Mouse (Mus musculus) intestine, embryonic 15.5 days (tissue): ENCODE measurements at regions not wholly inside any gene's neighbourhood (a gene's known extent, or its start where the extent isn't known, plus 50 kb on each side); places are given as distances from the start of the nearest gene placed in this dataset.

Source experiments
- ATAC-seq: fragments of 200-750 bp; cut with Nextera tagmentation; 2 replicates; pipeline ENCODE4 v1.8.0; 2017; ENCODE audit warnings: moderate TSS enrichment, moderate library complexity
- H3K27ac ChIP-seq: fragments of 300-500 bp; sonication (generic); 2 replicates; pipeline ENCODE4 v1.5.1; 2015; ENCODE audit warnings: mild to moderate bottlenecking, inconsistent platforms
- H3K27me3 ChIP-seq: fragments of 300-500 bp; sonication (generic); replicated peaks from 2 replicates; pipeline ENCODE4 v1.6.1; 2015; ENCODE audit warnings: inconsistent platforms
- H3K36me3 ChIP-seq: fragments of 300-500 bp; sonication (generic); 2 replicates; pipeline ENCODE4 v1.6.1; 2015; ENCODE audit warnings: inconsistent platforms
- H3K4me1 ChIP-seq: fragments of 300-500 bp; sonication (generic); replicated peaks from 2 replicates; pipeline ENCODE4 v1.6.1; 2015; ENCODE audit warnings: inconsistent platforms
- H3K4me2 ChIP-seq: fragments of 300-500 bp; sonication (generic); replicated peaks from 2 replicates; pipeline ENCODE4 v1.6.1; 2015; ENCODE audit warnings: mild to moderate bottlenecking, inconsistent platforms
- H3K4me3 ChIP-seq: fragments of 300-500 bp; sonication (generic); replicated peaks from 2 replicates; pipeline ENCODE4 v1.5.1; 2015; ENCODE audit warnings: inconsistent platforms
- H3K9ac ChIP-seq: fragments of 300-500 bp; sonication (generic); 2 replicates; pipeline ENCODE4 v1.6.1; 2015; ENCODE audit warnings: inconsistent platforms
- H3K9me3 ChIP-seq: fragments of 300-500 bp; sonication (generic); 2 replicates; pipeline ENCODE4 v1.6.1; 2016; ENCODE audit warnings: inconsistent platforms
- WGBS: fragments of 180-500 bp; shearing (Covaris S2); methylation state at CpG from one replicate; pipeline ENCODE4 v1.1.7; 2015; 5-methylcytosine and 5-hydroxymethylcytosine counted together

- no peak overlapping the region for H3K4me3 ChIP-seq
- no peak overlapping the region for H3K27ac ChIP-seq
- H3K36me3 ChIP-seq: no peaks in the 10 kb centered on the region
- H3K9me3 ChIP-seq: no peaks in the 10 kb centered on the region
- ATAC-seq: no peak
- no peak overlapping the region for H3K9ac ChIP-seq
- 54% methylated on average over 3 of the region's 3 CpGs for WGBS
- no peaks in the 10 kb centered on the region for H3K27me3 ChIP-seq
- no peak overlapping the region for H3K4me2 ChIP-seq
- H3K4me1 ChIP-seq: no peaks in the 10 kb centered on the region
Measured at GRCm38 (mm10) chr4:40537859-40538258, 65.9 kb downstream of the Tmem215 start.

GRCm38 (mm10) chr4:40543085-40544048 is 71.4 kb downstream of the Tmem215 start:
- Histone ChIP-seq H3K36me3 (no peaks in the 10 kb centered on the region), H3K4me3 (no peak overlapping the region), H3K4me1 (peaks cover 5% of the 10 kb centered on the region; the same call in 1 of the 2 replicates), H3K27me3 (no peaks in the 10 kb centered on the region), H3K27ac (no peak overlapping the region), H3K4me2 (no peak overlapping the region), H3K9ac (no peak overlapping the region), H3K9me3 (no peaks in the 10 kb centered on the region)
- ATAC-seq: no peak
- WGBS: 71% methylated on average over 8 of the region's 8 CpGs

- Histone ChIP-seq H3K4me2 (no peak overlapping the region), H3K27ac (no peak overlapping the region), H3K27me3 (no peaks in the 10 kb centered on the region), H3K9ac (no peak overlapping the region), H3K9me3 (no peaks in the 10 kb centered on the region), H3K4me3 (no peak overlapping the region), H3K4me1 (peaks cover 5% of the 10 kb centered on the region; the same call in 1 of the 2 replicates), H3K36me3 (no peaks in the 10 kb centered on the region)
- ATAC-seq: peak; percentile 31; the same call in 1 of the 2 replicates
- 38% methylated on average over 4 of the region's 4 CpGs for WGBS
Measured at GRCm38 (mm10) chr4:40544056-40544455, 72.1 kb downstream of the Tmem215 start.

- no peak for ATAC-seq
- Histone ChIP-seq H3K9me3 (no peaks in the 10 kb centered on the region), H3K27ac (no peak overlapping the region)
Measured at GRCm38 (mm10) chr4:40544806-40545205, 72.8 kb downstream of the Tmem215 start.

GRCm38 (mm10) chr4:40545700-40546099 is 73.7 kb downstream of the Tmem215 start:
- Histone ChIP-seq H3K36me3 (no peaks in the 10 kb centered on the region), H3K9me3 (no peaks in the 10 kb centered on the region), H3K4me2 (no peak overlapping the region), H3K27ac (no peak overlapping the region), H3K4me1 (peaks cover 5% of the 10 kb centered on the region; the same call in 1 of the 2 replicates), H3K27me3 (no peaks in the 10 kb centered on the region), H3K9ac (no peak overlapping the region), H3K4me3 (no peak overlapping the region)
- ATAC-seq: no peak
- 76% methylated on average over 5 of the region's 5 CpGs for WGBS

More at GRCm38 (mm10) chr4:40544806-40545205, 72.8 kb downstream of the Tmem215 start:
- no peaks in the 10 kb centered on the region for H3K36me3 ChIP-seq
- H3K4me3 ChIP-seq: no peak overlapping the region
- H3K9ac ChIP-seq: no peak overlapping the region
- H3K4me2 ChIP-seq: no peak overlapping the region
- no peaks in the 10 kb centered on the region for H3K27me3 ChIP-seq
- peaks cover 5% of the 10 kb centered on the region; the same call in 1 of the 2 replicates for H3K4me1 ChIP-seq

GRCm38 (mm10) chr4:40559824-40560223 is 87.8 kb downstream of the Tmem215 start:
- Histone ChIP-seq H3K27me3 (no peaks in the 10 kb centered on the region), H3K4me1 (no peaks in the 10 kb centered on the region)

GRCm38 (mm10) chr4:40573300-40573699 is 101.3 kb downstream of the Tmem215 start:
- Histone ChIP-seq H3K4me2 (no peak overlapping the region), H3K4me1 (no peaks in the 10 kb centered on the region), H3K9ac (no peak overlapping the region), H3K27me3 (no peaks in the 10 kb centered on the region), H3K9me3 (no peaks in the 10 kb centered on the region), H3K27ac (no peak overlapping the region), H3K36me3 (no peaks in the 10 kb centered on the region), H3K4me3 (no peak overlapping the region)
- no peak for ATAC-seq
- WGBS: 88% methylated on average over 1 of the region's 1 CpGs

More at GRCm38 (mm10) chr4:40559824-40560223, 87.8 kb downstream of the Tmem215 start:
- Histone ChIP-seq H3K9ac (no peak overlapping the region), H3K36me3 (no peaks in the 10 kb centered on the region), H3K9me3 (no peaks in the 10 kb centered on the region), H3K4me2 (no peak overlapping the region), H3K4me3 (no peak overlapping the region), H3K27ac (no peak overlapping the region)
- ATAC-seq: no peak
- 57% methylated on average over 2 of the region's 2 CpGs for WGBS

GRCm38 (mm10) chr4:40575951-40576350 is 104.0 kb downstream of the Tmem215 start:
- Histone ChIP-seq H3K9ac (no peak overlapping the region), H3K36me3 (no peaks in the 10 kb centered on the region), H3K4me1 (no peaks in the 10 kb centered on the region), H3K9me3 (no peaks in the 10 kb centered on the region), H3K27ac (no peak overlapping the region), H3K27me3 (no peaks in the 10 kb centered on the region), H3K4me2 (no peak overlapping the region), H3K4me3 (no peak overlapping the region)
- 60% methylated on average over 1 of the region's 1 CpGs for WGBS
- no peak for ATAC-seq

- H3K4me1 ChIP-seq: no peaks in the 10 kb centered on the region
- no peaks in the 10 kb centered on the region for H3K27me3 ChIP-seq
- ATAC-seq: no peak
- H3K4me2 ChIP-seq: no peak overlapping the region
- no peaks in the 10 kb centered on the region for H3K36me3 ChIP-seq
- 81% methylated on average over 6 of the region's 6 CpGs for WGBS
- H3K27ac ChIP-seq: no peak overlapping the region
- H3K9ac ChIP-seq: no peak overlapping the region
- H3K4me3 ChIP-seq: no peak overlapping the region
- no peaks in the 10 kb centered on the region for H3K9me3 ChIP-seq
Measured at GRCm38 (mm10) chr4:40584436-40584835, 112.5 kb downstream of the Tmem215 start.

- Histone ChIP-seq H3K9ac (no peak overlapping the region), H3K27me3 (no peaks in the 10 kb centered on the region), H3K4me2 (no peak overlapping the region), H3K27ac (no peak overlapping the region), H3K4me3 (no peak overlapping the region), H3K36me3 (no peaks in the 10 kb centered on the region), H3K9me3 (no peaks in the 10 kb centered on the region), H3K4me1 (no peaks in the 10 kb centered on the region)
- 74% methylated on average over 3 of the region's 3 CpGs for WGBS
- peak; percentile 36; the same call in 1 of the 2 replicates for ATAC-seq
Measured at GRCm38 (mm10) chr4:40584940-40585571, 113.1 kb downstream of the Tmem215 start.

- Histone ChIP-seq H3K4me2 (no peak overlapping the region), H3K27ac (no peak overlapping the region), H3K9ac (no peak overlapping the region), H3K9me3 (no peaks in the 10 kb centered on the region), H3K36me3 (no peaks in the 10 kb centered on the region), H3K27me3 (no peaks in the 10 kb centered on the region), H3K4me3 (no peak overlapping the region), H3K4me1 (no peaks in the 10 kb centered on the region)
- 96% methylated on average over 1 of the region's 1 CpGs for WGBS
- ATAC-seq: no peak
Measured at GRCm38 (mm10) chr4:40586045-40586444, 114.1 kb downstream of the Tmem215 start.

- Histone ChIP-seq H3K4me3 (no peak overlapping the region), H3K27me3 (no peaks in the 10 kb centered on the region), H3K36me3 (no peaks in the 10 kb centered on the region), H3K4me2 (no peak overlapping the region), H3K9ac (no peak overlapping the region), H3K27ac (no peak overlapping the region), H3K9me3 (no peaks in the 10 kb centered on the region), H3K4me1 (no peaks in the 10 kb centered on the region)
- ATAC-seq: no peak
- WGBS: 72% methylated on average over 4 of the region's 4 CpGs
Measured at GRCm38 (mm10) chr4:40587254-40587653, 115.3 kb downstream of the Tmem215 start.
